23 mouse cellular contexts compared by ENCODE assay signal in the genomic region with DNA sequence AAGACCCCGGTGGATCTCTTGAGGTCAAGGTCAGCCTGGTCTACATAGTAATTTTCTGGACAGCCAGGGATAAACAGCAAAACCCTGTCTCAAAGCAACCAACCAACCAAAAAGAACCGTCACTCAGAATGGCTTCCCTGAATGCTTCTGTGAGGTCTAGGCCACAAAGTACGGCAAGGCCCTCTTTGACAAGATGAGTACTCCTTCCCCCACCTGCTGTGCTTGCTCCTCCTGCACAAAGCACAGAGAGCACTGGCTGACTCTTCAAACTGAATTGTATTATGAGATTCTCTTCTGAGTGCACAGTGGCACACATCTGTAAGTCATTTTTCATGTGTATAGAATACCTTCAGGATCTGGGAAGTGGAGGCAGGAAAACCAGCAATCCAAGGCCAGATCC.
"Had no signal": no experiment of that assay in that cellular context is flagged by ENCODE, and none has a peak within 500 bp of the region (broad histone marks: within the 10 kb centered on the region; RNA-seq: fewer than 3 reads in every experiment).

No protein-coding gene starts in this region.

- DNase-seq: cerebellum, adult 9-11 months; cerebellum, postnatal 10 days; cerebellum, postnatal 14 days; cerebellum, postnatal 25 days; cerebellum, postnatal 36 days; embryo, embryonic 11 days; forebrain, postnatal 0 days; gastrocnemius, adult 2 months; gastrocnemius, postnatal 10 days; gastrocnemius, postnatal 14 days; gastrocnemius, postnatal 25 days; heart, adult 11 months; heart, adult 2 months had no signal

- H3K27ac ChIP-seq: embryonic facial prominence, embryonic 10.5 days; embryonic facial prominence, embryonic 12.5 days; embryonic facial prominence, embryonic 13.5 days; embryonic facial prominence, embryonic 15.5 days; forebrain, embryonic 10.5 days; forebrain, embryonic 12.5 days; forebrain, embryonic 13.5 days; forebrain, embryonic 15.5 days; gastrocnemius, adult 2 months; heart, adult 2 months; heart, embryonic 10.5 days had no signal

- H3K9ac ChIP-seq: embryonic facial prominence, embryonic 12.5 days; embryonic facial prominence, embryonic 13.5 days; embryonic facial prominence, embryonic 15.5 days; forebrain, embryonic 12.5 days; forebrain, embryonic 13.5 days; forebrain, embryonic 15.5 days; forebrain, postnatal 0 days had no signal

- H3K9me3 ChIP-seq: embryonic facial prominence, embryonic 10.5 days; embryonic facial prominence, embryonic 12.5 days; embryonic facial prominence, embryonic 13.5 days; embryonic facial prominence, embryonic 15.5 days; forebrain, embryonic 10.5 days; forebrain, embryonic 12.5 days; forebrain, embryonic 13.5 days; forebrain, embryonic 15.5 days; heart, embryonic 10.5 days had no signal

- H3K4me3 ChIP-seq: embryonic facial prominence, embryonic 10.5 days; embryonic facial prominence, embryonic 12.5 days; embryonic facial prominence, embryonic 13.5 days; embryonic facial prominence, embryonic 15.5 days; erythroblast, embryonic 14.5 days; forebrain, embryonic 10.5 days; forebrain, embryonic 12.5 days; forebrain, embryonic 13.5 days; forebrain, embryonic 15.5 days; gastrocnemius, adult 2 months; heart, adult 2 months; heart, embryonic 10.5 days had no signal
